Mouse (Mus musculus) urinary bladder, postnatal 14 days (tissue): ENCODE measurements around the gene Wdr91.

Experiments used
- DNase-seq: peaks from one replicate; pipeline ENCODE4 v3.0.0; 2021; ENCODE audit warnings: low spot score

The Wdr91 gene

GRCm38 (mm10) chr6:34862791-34863403, 47.8 kb downstream of the Wdr91 start, which contains the start of gene Tmem140:
TSS of gene Tmem140 (plus strand) at chr6:34863146.
- peak; percentile 56 for DNase-seq

- no peak for DNase-seq
These were observed 48.3 kb downstream of the Wdr91 start for GRCm38 (mm10) chr6:34862381-34862780.

DNA sequence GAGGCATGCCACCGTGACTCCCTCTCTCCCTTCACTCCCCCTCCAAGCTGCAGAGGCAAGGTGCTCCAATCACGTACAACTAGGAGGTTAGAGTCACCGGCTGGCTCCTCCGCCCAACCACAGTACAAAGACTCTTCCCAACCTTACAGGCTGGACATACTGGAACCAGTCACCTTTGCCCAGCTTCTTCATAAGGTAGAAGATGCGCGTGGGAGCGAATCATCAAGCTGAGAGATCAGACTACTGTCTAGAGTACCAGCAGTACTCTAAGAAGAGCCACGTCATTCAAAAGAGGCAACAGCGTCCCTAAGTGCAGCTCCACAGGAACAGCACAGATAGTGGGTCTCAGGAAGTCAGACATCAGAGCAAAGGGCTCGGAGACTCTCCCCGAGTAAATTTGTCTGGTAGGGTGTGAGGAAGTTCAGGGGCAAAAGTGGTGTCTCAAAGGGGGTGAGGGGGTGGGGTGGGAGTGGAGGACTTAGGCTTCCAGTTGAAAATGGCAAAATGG, 49.1 kb downstream of the Wdr91 start:
- DNase-seq: no peak

GRCm38 (mm10) chr6:34832352-34832751, 78.3 kb downstream of the Wdr91 start:
- DNase-seq: no peak
